Mouse (Mus musculus) cerebellum, adult (tissue): Measurements from ENCODE around the gene Ehbp1.

Experiments used
- ATAC-seq: cut with Nextera tagmentation; 2 replicates; pipeline ENCODE4 v1.9.2; 2017; ENCODE audit warnings: mild to moderate bottlenecking, moderate library complexity, mixed read lengths; ENCODE audit not compliant: insufficient number of reproducible peaks, low FRiP score, low TSS enrichment

The Ehbp1 gene

DNA sequence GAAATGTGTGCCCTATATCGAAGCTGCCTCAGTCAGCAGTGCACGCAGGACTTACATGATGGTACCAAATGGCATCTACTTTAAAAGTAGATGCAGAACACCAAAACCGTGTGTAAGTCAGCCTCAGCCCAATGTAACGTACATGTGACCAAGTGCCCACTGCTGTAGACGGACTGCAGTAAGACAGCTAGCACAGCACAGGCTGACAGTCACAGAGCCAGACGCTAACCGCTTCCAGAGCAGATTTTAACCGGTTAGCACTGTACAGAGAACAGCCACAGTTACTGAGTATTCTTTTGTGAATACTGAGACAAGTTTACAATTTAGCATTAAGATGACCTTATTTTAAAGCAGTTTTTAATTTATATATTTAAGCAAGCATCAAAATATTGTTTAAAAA lies 141.0 kb downstream of the Ehbp1 start:
- ATAC-seq, result no peak

DNA sequence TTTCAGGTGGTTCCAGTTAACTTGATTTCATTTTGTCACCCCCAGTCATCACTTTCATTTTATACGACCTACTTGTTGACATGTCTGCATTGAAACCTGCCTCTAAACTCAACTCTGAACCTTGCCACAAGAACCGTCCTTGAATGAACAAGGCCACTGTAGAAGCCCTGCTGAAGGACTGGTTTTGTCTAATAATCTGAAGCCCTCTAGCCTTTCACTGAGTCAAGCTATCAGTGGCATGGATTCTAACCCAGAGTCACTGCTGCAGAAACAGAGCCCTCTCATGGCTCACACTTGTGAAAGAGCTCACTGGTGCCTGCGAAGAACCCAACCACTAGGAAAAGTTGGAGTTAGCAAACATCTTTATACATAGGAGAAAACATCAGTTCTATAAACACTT lies 142.2 kb downstream of the Ehbp1 start:
- no peak for ATAC-seq

DNA sequence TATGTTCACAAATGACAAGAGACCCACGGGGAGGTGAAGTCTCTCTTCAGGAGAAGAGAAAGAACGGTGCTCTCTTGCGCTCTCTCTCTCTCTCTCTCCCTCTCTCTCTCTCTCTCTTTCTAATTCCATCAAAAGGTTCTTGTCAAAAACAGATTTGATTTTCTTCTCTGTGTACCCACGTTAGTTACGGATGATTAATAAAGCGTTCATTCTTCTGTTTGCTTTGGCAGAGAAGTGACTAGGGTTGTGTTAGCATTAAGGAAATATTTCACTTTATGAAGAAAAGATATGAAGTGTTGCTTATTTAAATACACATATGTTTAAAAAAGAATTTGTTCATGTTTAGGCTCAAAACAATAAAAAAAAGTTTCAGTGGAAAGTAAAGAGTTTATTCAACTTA lies 143.7 kb downstream of the Ehbp1 start:
- ATAC-seq, result no peak

DNA sequence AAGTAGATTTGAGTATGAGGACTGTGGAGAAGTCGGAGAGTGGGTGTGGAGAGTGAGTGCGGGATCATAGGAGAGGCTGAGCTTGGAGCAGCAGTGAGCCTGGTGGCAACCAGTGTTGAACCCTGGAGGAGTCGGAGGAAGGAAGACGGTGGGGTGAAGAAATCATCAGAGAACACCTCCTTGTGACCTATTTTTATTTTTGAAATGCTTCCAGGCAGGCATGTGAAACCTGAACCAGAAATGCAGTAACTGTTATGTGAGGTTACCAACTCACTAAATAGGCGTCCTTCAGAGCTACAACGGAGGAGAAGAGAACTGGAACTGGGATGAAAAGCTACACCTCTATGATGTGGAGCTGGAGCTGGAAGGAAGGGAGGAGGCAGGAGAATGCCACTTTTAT lies 144.2 kb downstream of the Ehbp1 start:
- ATAC-seq, result no peak

- ATAC-seq, result no peak
Measured at GRCm38 (mm10) chr11:22196776-22197175, 145.3 kb downstream of the Ehbp1 start.

- ATAC-seq, result no peak
Measured at GRCm38 (mm10) chr11:22194607-22195006, 147.5 kb downstream of the Ehbp1 start.

DNA sequence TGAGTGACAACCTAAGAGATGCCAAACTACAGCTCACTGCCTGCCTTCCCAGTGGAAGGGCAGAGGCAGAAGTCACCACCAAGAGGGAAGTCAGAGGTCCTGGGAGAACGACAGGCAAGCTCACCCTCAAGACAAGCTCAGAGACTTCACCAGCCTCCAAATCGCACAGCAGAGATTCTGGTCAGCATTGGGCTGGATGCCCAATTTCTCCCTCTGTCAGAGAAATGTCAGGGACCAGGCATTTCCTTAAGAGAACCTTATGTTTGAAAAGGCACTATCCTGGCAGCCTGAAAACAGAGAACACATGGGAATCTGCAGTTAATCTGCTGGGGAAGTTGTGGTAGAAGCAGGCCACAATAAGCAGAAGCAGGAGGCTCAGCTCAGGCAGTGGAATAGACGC lies 151.5 kb downstream of the Ehbp1 start:
- 0 out of 2 replicates have a peak, but pooled peaks have one; percentile 26 for ATAC-seq

DNA sequence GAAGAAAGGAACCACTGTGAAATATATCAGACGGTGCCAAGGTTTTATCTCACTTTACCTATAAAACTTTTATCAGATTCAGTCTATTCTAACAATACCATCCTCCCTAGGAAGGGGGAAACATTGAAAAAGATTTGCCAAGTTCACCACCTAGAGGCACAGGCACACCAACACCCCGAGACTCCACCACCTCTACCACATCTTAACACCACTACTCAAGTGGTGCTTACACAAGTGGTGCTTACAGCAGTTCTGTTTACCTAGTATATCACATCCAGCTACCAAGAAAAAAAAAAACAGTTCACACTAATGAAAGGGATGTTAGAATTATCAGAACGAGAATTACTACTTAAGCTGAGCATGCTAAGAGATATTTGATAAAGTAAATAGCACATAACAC lies 152.1 kb downstream of the Ehbp1 start:
- no peak for ATAC-seq

GRCm38 (mm10) chr11:22181530-22182501 lies 160.3 kb downstream of the Ehbp1 start:
- no peak for ATAC-seq

DNA sequence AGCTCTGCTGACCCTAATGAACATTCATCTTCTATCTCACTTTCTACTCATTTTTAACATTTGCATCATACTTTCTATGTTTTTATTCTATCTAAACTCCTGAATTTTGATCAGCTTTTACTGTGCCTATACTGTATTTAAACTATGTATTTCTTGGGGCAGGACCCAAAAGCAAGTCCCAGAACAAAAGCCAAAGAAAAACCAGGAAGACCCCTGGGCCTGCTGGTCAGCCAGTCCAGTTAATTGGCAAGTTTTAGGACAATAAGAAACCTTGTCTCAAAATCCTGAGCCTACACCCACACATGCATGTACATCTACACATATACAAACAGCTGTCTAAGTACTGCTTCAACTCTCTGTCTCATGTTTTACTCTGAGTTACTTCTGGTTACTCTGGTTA lies 161.9 kb downstream of the Ehbp1 start:
- ATAC-seq, result no peak

DNA sequence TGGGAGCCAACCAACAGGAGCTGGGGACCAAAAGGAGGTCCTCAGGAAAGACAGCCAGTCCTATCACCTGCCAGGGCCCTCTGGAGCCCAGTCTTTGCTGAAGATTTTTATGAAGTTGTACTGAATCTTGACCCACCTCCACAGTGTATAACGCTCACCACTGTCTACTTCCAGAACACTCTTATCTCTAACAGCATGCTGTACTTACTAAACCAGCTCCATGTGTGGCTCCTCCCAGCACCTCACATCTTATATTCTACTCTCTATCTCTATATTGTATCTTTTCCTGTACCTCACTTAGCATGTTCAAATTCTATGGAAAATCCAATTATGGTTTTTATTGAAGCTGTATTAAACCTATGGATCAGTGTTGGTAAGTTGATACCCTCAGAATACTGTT lies 163.5 kb downstream of the Ehbp1 start:
- ATAC-seq, result no peak

- ATAC-seq, result no peak
Measured at GRCm38 (mm10) chr11:22174311-22174710, 167.8 kb downstream of the Ehbp1 start.

- no peak for ATAC-seq
Measured at GRCm38 (mm10) chr11:22170962-22171638, 171.0 kb downstream of the Ehbp1 start.

GRCm38 (mm10) chr11:22157882-22158281 lies 184.2 kb downstream of the Ehbp1 start:
- ATAC-seq, result no peak

GRCm38 (mm10) chr11:22156182-22156581 lies 185.9 kb downstream of the Ehbp1 start:
- no peak for ATAC-seq

GRCm38 (mm10) chr11:22155366-22156095 lies 186.6 kb downstream of the Ehbp1 start:
- no peak for ATAC-seq

DNA sequence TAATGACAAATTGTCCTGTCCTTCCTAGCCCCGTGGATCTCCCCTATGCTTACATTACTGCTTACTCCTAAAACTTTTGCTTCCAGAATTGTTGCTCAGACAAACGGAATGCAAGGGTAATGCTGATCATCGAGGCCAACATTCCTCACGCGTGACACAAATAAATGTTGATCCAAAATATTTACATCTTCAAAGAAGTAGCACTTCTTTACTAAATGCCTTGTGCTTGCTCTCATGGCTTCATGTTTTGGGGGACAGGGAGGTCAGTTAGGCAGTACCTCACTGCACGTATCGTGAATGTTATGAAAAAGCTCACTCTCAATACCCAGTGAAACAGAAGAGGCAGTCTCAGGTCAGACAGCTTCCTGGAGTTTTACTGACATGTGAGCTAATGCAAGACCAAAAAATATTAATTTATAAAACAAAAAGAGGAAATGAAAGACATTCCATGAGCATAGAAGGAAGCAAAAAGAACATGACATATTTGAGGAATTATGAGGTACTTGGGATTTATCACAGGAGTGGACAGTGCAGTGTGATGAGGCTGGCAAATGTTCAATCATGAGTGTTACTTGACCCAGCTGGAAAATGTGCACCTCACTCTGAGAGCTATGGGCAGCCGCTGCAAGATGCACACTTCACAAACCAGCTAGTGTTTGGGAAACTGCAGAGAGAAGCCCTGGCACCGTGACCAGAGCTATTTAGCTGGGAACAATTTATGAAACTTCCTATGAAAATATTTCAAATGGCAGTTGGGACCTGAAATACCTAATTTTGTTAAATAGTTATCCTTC lies 187.4 kb downstream of the Ehbp1 start:
- no peak for ATAC-seq

GRCm38 (mm10) chr11:22140737-22141136 lies 201.4 kb downstream of the Ehbp1 start:
- ATAC-seq, result no peak

DNA sequence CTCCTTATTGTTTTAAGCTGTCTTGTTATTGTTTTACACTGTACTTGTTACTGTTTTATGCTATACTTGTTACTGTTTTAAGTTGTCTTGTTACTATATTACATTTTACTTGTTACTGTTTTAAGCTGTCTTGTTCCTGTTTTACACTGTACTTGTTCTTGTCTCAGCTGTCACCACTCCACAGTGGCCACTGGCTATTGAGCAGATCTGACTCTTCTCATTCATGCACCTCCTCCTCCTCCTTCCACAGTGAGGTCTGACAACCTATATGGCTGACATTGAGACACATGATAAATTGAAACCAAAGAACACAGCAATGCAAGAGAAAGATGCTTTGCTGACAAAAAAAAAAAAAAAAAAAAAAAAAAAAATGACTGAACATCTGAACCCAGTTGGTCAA lies 203.6 kb downstream of the Ehbp1 start:
- ATAC-seq, result no peak

DNA sequence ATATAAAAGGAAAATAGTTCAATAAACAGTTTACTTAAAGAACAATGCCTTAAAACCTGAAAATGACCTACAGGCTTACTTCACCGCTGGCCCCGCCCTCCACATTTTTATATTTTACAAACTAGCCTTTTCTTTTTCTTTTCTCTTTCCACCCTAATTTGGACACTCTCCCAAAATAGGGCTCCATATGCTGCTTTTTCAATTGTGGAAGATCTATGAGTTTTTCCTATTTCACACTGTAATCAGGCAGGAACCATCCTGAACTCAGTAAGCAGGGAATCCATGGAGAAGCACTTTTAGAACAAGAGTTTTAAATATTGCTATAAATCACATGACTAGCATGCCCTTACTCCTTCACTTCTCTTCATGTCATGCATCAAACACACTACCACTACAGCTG lies 216.9 kb downstream of the Ehbp1 start:
- no peak for ATAC-seq
